Mouse (Mus musculus): ENCODE measurements around the gene Hus1.

DNA sequence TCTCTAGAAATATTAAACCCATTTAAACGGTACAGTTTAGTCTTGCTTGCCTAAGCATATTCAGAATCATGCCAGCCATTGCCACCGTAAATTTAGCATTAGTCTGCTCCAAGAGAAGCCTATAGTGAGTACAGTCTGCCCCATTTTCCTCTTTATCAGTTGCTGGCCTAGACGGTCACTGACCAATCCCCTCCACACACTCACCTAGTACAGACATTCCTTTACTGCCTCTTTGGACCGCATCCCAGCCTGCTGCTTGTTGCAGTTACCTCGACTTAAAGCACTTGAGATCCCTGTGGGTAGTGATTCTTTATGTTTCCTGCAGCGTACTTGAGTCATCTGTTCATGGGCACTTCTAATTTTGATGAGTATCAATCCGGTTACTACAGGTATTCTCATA, 13.8 kb upstream of the Hus1 start:
- no peak for TF ChIP-seq CTCF (IDR thresholded peaks at IDR 0.05; ENCODE audit: low read depth, low read length)
- TF ChIP-seq POLR2A (IDR thresholded peaks at IDR 0.05; ENCODE audit: borderline replicate concordance, low read depth, low read length), result no peak
